Mouse (Mus musculus): ENCODE results near the gene Tead1. TPM values are rescaled to one million over a fixed set of nuclear protein-coding genes. Genes with fewer than 3 reads are reported as not detected.

Tead1 gene
- polyA plus RNA-seq, 1 experiment from 2014 or later, result 18.9 TPM

GRCm38 (mm10) chr7:112759359-112759975, 80.3 kb downstream of the Tead1 start:
- 80% methylated on average over 23 of the region's 23 CpGs for WGBS
- no peak for ATAC-seq (ENCODE audit: insufficient read depth, low FRiP score)
- Histone ChIP-seq H3K9me3 (replicated peaks; ENCODE audit: control insufficient read depth, low read length) (no peaks in the 10 kb centered on the region), H3K36me3 (ENCODE audit: control insufficient read depth, insufficient read depth, low read length) (no peaks in the 10 kb centered on the region), H3K27me3 (ENCODE audit: control insufficient read depth, insufficient read depth, low read length) (no peaks in the 10 kb centered on the region), H3K4me2 (ENCODE audit: low read depth, low read length) (no peak overlapping the region), H3K27ac (ENCODE audit: low read length) (no peak overlapping the region), H3K4me1 (ENCODE audit: control insufficient read depth, insufficient read depth, low read length) (peaks cover 43% of the 10 kb centered on the region), H3K4me3 (replicated peaks; ENCODE audit: low read length) (no peak overlapping the region), H3K9ac (ENCODE audit: low read length) (no peak overlapping the region)

GRCm38 (mm10) chr7:112760293-112760692, 81.2 kb downstream of the Tead1 start:
- Histone ChIP-seq H3K4me3 (replicated peaks; ENCODE audit: low read length) (no peak overlapping the region), H3K27me3 (ENCODE audit: control insufficient read depth, insufficient read depth, low read length) (no peaks in the 10 kb centered on the region)

DNA sequence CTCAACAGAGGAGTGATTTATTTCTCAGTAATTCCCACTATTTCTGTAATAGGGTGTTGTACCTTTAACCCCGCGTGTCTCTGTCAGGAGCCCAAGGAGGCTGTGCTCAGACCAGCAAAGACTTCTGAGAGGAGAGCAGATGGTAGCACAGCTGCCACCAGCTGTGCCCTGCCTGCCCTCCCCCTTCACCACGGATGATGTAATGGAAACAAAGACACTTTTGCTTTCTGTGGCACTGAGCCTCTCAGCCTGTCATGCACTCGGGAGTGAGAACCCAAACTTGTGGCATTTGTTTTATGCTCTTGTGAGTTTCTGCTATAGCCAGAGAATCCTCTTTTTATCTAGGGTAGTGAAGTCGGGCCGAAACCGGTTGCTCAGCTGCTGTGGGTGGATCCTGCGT, 81.7 kb downstream of the Tead1 start:
- ATAC-seq (ENCODE audit: insufficient read depth, low FRiP score), result peak; percentile 49; the same call in 1 of the 2 replicates
- no peak overlapping the region for H3K4me2 ChIP-seq (ENCODE audit: low read depth, low read length)
- no peaks in the 10 kb centered on the region for H3K9me3 ChIP-seq (replicated peaks; ENCODE audit: control insufficient read depth, low read length)
- H3K9ac ChIP-seq (ENCODE audit: low read length), result no peak overlapping the region
- H3K36me3 ChIP-seq (ENCODE audit: control insufficient read depth, insufficient read depth, low read length), result no peaks in the 10 kb centered on the region
- no peaks in the 10 kb centered on the region for H3K27me3 ChIP-seq (ENCODE audit: control insufficient read depth, insufficient read depth, low read length)
- no peak overlapping the region for H3K4me3 ChIP-seq (replicated peaks; ENCODE audit: low read length)
- WGBS, result 40% methylated on average over 8 of the region's 8 CpGs
- peaks cover 43% of the 10 kb centered on the region for H3K4me1 ChIP-seq (ENCODE audit: control insufficient read depth, insufficient read depth, low read length)
- H3K27ac ChIP-seq (ENCODE audit: low read length), result peak overlapping the region; percentile 4; the same call in 1 of the 2 replicates

More at GRCm38 (mm10) chr7:112760293-112760692, 81.2 kb downstream of the Tead1 start:
- H3K9me3 ChIP-seq (replicated peaks; ENCODE audit: control insufficient read depth, low read length), result no peaks in the 10 kb centered on the region
- peak overlapping the region; percentile 4; the same call in 1 of the 2 replicates for H3K27ac ChIP-seq (ENCODE audit: low read length)
- H3K4me2 ChIP-seq (ENCODE audit: low read depth, low read length), result no peak overlapping the region
- 64% methylated on average over 3 of the region's 3 CpGs for WGBS
- no peaks in the 10 kb centered on the region for H3K36me3 ChIP-seq (ENCODE audit: control insufficient read depth, insufficient read depth, low read length)
- H3K4me1 ChIP-seq (ENCODE audit: control insufficient read depth, insufficient read depth, low read length), result peaks cover 43% of the 10 kb centered on the region
- ATAC-seq (ENCODE audit: insufficient read depth, low FRiP score), result no peak
- H3K9ac ChIP-seq (ENCODE audit: low read length), result no peak overlapping the region

DNA sequence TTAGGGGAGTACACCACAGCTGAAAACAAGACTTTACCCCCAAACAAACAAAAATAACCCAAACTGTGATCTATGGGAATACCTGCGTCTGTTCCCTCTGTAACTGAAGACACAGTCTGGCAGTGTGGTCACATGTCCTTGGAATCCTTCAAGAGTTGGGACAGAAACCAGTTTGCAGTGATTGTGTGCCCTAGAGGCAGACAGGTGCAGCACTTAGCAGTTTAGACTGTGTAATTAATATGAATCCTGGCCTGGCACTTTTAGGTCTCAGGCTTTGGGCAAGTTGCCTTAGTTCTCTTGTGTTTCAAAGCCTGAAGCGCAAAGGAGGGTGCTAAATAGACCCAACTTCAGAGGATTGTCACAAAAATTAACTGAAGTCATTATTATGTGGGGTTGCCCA, 83.8 kb downstream of the Tead1 start:
- ATAC-seq (ENCODE audit: insufficient read depth, low FRiP score), result no peak
- no peak overlapping the region for H3K9ac ChIP-seq (ENCODE audit: low read length)
- no peaks in the 10 kb centered on the region for H3K36me3 ChIP-seq (ENCODE audit: control insufficient read depth, insufficient read depth, low read length)
- no peak overlapping the region for H3K4me2 ChIP-seq (ENCODE audit: low read depth, low read length)
- H3K27me3 ChIP-seq (ENCODE audit: control insufficient read depth, insufficient read depth, low read length), result no peaks in the 10 kb centered on the region
- H3K9me3 ChIP-seq (replicated peaks; ENCODE audit: control insufficient read depth, low read length), result no peaks in the 10 kb centered on the region
- no peak overlapping the region for H3K27ac ChIP-seq (ENCODE audit: low read length)
- 81% methylated on average over 2 of the region's 2 CpGs for whole genome bisulfite sequencing
- peaks cover 36% of the 10 kb centered on the region for H3K4me1 ChIP-seq (ENCODE audit: control insufficient read depth, insufficient read depth, low read length)
- H3K4me3 ChIP-seq (replicated peaks; ENCODE audit: low read length), result no peak overlapping the region

- H3K4me1 ChIP-seq (ENCODE audit: control insufficient read depth, insufficient read depth, low read length), result peaks cover 36% of the 10 kb centered on the region
- H3K9me3 ChIP-seq (replicated peaks; ENCODE audit: control insufficient read depth, low read length), result no peaks in the 10 kb centered on the region
- H3K4me2 ChIP-seq (ENCODE audit: low read depth, low read length), result no peak overlapping the region
- no peak overlapping the region for H3K9ac ChIP-seq (ENCODE audit: low read length)
- no peaks in the 10 kb centered on the region for H3K27me3 ChIP-seq (ENCODE audit: control insufficient read depth, insufficient read depth, low read length)
- WGBS, result 74% methylated on average over 3 of the region's 3 CpGs
- H3K4me3 ChIP-seq (replicated peaks; ENCODE audit: low read length), result no peak overlapping the region
- ATAC-seq (ENCODE audit: insufficient read depth, low FRiP score), result no peak
- H3K27ac ChIP-seq (ENCODE audit: low read length), result no peak overlapping the region
- H3K36me3 ChIP-seq (ENCODE audit: control insufficient read depth, insufficient read depth, low read length), result no peaks in the 10 kb centered on the region
These were observed 84.4 kb downstream of the Tead1 start for GRCm38 (mm10) chr7:112763513-112763912.

DNA sequence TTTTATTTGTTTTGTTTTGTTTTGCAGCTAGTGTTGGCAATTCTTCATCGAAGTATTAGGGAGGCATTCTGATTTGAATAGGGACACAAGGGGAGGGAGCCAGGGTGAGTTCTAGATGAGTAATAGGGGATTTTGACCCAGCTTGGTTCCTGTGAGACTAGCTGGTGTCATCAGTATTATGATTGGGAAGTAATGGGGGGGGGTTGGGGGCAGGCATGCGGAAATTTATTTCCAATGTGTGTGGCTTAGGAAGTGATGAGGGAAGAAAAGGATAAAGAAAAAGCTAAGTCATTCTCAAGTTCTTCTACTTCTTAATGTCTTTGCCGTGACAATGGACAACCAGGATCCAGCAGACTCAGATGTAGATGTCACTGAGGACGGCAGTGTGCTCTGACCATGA, 85.8 kb downstream of the Tead1 start:
- H3K4me1 ChIP-seq (ENCODE audit: control insufficient read depth, insufficient read depth, low read length), result peaks cover 41% of the 10 kb centered on the region
- 85% methylated on average over 4 of the region's 4 CpGs for WGBS

DNA sequence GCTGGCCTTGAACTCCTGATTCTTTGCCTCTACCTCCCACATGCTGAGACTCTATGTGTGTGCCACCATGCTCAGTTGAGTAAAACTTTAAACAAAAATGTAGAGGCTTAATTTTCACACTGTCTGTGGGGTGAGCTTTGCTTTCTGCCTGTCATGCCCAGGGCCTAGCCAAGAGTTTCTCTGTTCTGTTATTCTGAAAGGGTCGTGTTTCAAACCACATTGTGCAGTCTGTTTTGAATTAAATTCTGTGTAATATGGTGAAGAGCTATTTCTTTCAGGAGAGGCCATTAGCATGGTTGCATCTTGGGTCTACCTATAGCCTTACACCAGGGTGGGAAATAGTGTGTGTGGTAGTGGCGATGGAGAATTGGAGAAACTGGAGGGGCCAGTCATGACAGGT, 90.7 kb downstream of the Tead1 start:
- H3K27me3 ChIP-seq (ENCODE audit: control insufficient read depth, insufficient read depth, low read length), result no peaks in the 10 kb centered on the region
- ATAC-seq (ENCODE audit: insufficient read depth, low FRiP score), result no peak
- H3K4me2 ChIP-seq (ENCODE audit: low read depth, low read length), result no peak overlapping the region
- WGBS, result 74% methylated on average over 2 of the region's 2 CpGs
- peaks cover 17% of the 10 kb centered on the region for H3K4me1 ChIP-seq (ENCODE audit: control insufficient read depth, insufficient read depth, low read length)
- no peak overlapping the region for H3K9ac ChIP-seq (ENCODE audit: low read length)
- no peaks in the 10 kb centered on the region for H3K9me3 ChIP-seq (replicated peaks; ENCODE audit: control insufficient read depth, low read length)
- no peak overlapping the region for H3K4me3 ChIP-seq (replicated peaks; ENCODE audit: low read length)
- no peaks in the 10 kb centered on the region for H3K36me3 ChIP-seq (ENCODE audit: control insufficient read depth, insufficient read depth, low read length)
- no peak overlapping the region for H3K27ac ChIP-seq (ENCODE audit: low read length)

More for the DNA sequence above, 85.8 kb downstream of the Tead1 start:
- Histone ChIP-seq H3K4me2 (ENCODE audit: low read depth, low read length) (no peak overlapping the region), H3K27me3 (ENCODE audit: control insufficient read depth, insufficient read depth, low read length) (no peaks in the 10 kb centered on the region), H3K4me3 (replicated peaks; ENCODE audit: low read length) (no peak overlapping the region), H3K27ac (ENCODE audit: low read length) (no peak overlapping the region), H3K9me3 (replicated peaks; ENCODE audit: control insufficient read depth, low read length) (no peaks in the 10 kb centered on the region), H3K36me3 (ENCODE audit: control insufficient read depth, insufficient read depth, low read length) (no peaks in the 10 kb centered on the region), H3K9ac (ENCODE audit: low read length) (no peak overlapping the region)
- no peak for ATAC-seq (ENCODE audit: insufficient read depth, low FRiP score)

GRCm38 (mm10) chr7:112771461-112771860, 92.3 kb downstream of the Tead1 start:
- no peak overlapping the region for H3K27ac ChIP-seq (ENCODE audit: low read length)
- 83% methylated on average over 6 of the region's 6 CpGs for WGBS
- no peaks in the 10 kb centered on the region for H3K27me3 ChIP-seq (ENCODE audit: control insufficient read depth, insufficient read depth, low read length)

GRCm38 (mm10) chr7:112772777-112773176, 93.7 kb downstream of the Tead1 start:
- peaks cover 39% of the 10 kb centered on the region for H3K4me1 ChIP-seq (ENCODE audit: control insufficient read depth, insufficient read depth, low read length)
- no peaks in the 10 kb centered on the region for H3K27me3 ChIP-seq (ENCODE audit: control insufficient read depth, insufficient read depth, low read length)
- H3K4me3 ChIP-seq (replicated peaks; ENCODE audit: low read length), result no peak overlapping the region
- H3K27ac ChIP-seq (ENCODE audit: low read length), result no peak overlapping the region
- 25% methylated on average over 6 of the region's 6 CpGs for WGBS
- H3K4me2 ChIP-seq (ENCODE audit: low read depth, low read length), result no peak overlapping the region
- no peaks in the 10 kb centered on the region for H3K9me3 ChIP-seq (replicated peaks; ENCODE audit: control insufficient read depth, low read length)
- no peak overlapping the region for H3K9ac ChIP-seq (ENCODE audit: low read length)
- no peaks in the 10 kb centered on the region for H3K36me3 ChIP-seq (ENCODE audit: control insufficient read depth, insufficient read depth, low read length)
- no peak for ATAC-seq (ENCODE audit: insufficient read depth, low FRiP score)

More at GRCm38 (mm10) chr7:112771461-112771860, 92.3 kb downstream of the Tead1 start:
- peaks cover 31% of the 10 kb centered on the region for H3K4me1 ChIP-seq (ENCODE audit: control insufficient read depth, insufficient read depth, low read length)
- no peak overlapping the region for H3K4me3 ChIP-seq (replicated peaks; ENCODE audit: low read length)
- ATAC-seq (ENCODE audit: insufficient read depth, low FRiP score), result no peak
- no peaks in the 10 kb centered on the region for H3K9me3 ChIP-seq (replicated peaks; ENCODE audit: control insufficient read depth, low read length)
- no peak overlapping the region for H3K4me2 ChIP-seq (ENCODE audit: low read depth, low read length)
- no peak overlapping the region for H3K9ac ChIP-seq (ENCODE audit: low read length)
- H3K36me3 ChIP-seq (ENCODE audit: control insufficient read depth, insufficient read depth, low read length), result no peaks in the 10 kb centered on the region

Measured in stomach, embryonic 16.5 days (tissue).